Mouse (Mus musculus) gonadal fat pad, adult 2 months (tissue): ENCODE data around the gene Tmem39b. TPM values are rescaled to one million over a fixed set of nuclear protein-coding genes. Genes with fewer than 3 reads are reported as not detected.

Experiments used
- polyA plus RNA-seq: library from polyadenylated mRNA; depleted of rRNA; stranded (reverse); fragments of >200 nt; gene quantifications from 2 replicates; pipeline ENCODE4 v1.2.3, GENCODE M21; 2012; rRNA removed

Tmem39b gene
- polyA plus RNA-seq, 1 experiment = 32.5 TPM

Other genes with a start within 250 kb of the Tmem39b start
- gene Bsdc1, start 235.3 kb downstream of the Tmem39b start, polyA plus RNA-seq = 22.3 and 27.9 TPM in 2 replicates
- gene Tssk3, start 205.8 kb downstream of the Tmem39b start, polyA plus RNA-seq = 0.72 and 2.5 TPM in 2 replicates
- gene Fam229a, start 205.6 kb downstream of the Tmem39b start, polyA plus RNA-seq = 4.8 and 7.1 TPM in 2 replicates
- gene Marcksl1, start 183.3 kb downstream of the Tmem39b start, polyA plus RNA-seq = 29.9 and 48.8 TPM in 2 replicates
- gene Hdac1, start 154.1 kb downstream of the Tmem39b start, polyA plus RNA-seq = 50.9 and 79.7 TPM in 2 replicates
- gene Lck, start 123.2 kb downstream of the Tmem39b start, polyA plus RNA-seq = 3.0 and 3.2 TPM in 2 replicates
- gene Fam167b, start 118.3 kb downstream of the Tmem39b start, polyA plus RNA-seq = 4.0 and 4.6 TPM in 2 replicates
- 503 and 580 TPM in 2 replicates for gene Eif3i, start 96.2 kb downstream of the Tmem39b start, polyA plus RNA-seq
- 220 and 221 TPM in 2 replicates for gene Tmem234, start 96.2 kb downstream of the Tmem39b start, polyA plus RNA-seq
- gene Dcdc2b, start 82.6 kb downstream of the Tmem39b start, polyA plus RNA-seq = 5.6 and 6.3 TPM in 2 replicates
- gene Iqcc, start 77.7 kb downstream of the Tmem39b start, polyA plus RNA-seq = 46.8 and 47.9 TPM in 2 replicates
- gene Ccdc28b, start 72.9 kb downstream of the Tmem39b start, polyA plus RNA-seq = 32.3 and 43.8 TPM in 2 replicates
- 29.3 and 34.8 TPM in 2 replicates for gene Txlna, start 55.8 kb downstream of the Tmem39b start, polyA plus RNA-seq
- gene Kpna6, start 24.1 kb downstream of the Tmem39b start, polyA plus RNA-seq = 32.3 and 42.7 TPM in 2 replicates
- 10.5 and 20.3 TPM in 2 replicates for gene Khdrbs1, start 45.5 kb upstream of the Tmem39b start, polyA plus RNA-seq
- gene Ptp4a2, start 114.4 kb upstream of the Tmem39b start, polyA plus RNA-seq = 32.4 and 34.0 TPM in 2 replicates
- not detected in 2 replicates for gene Spocd1, start 232.4 kb upstream of the Tmem39b start, polyA plus RNA-seq